Mouse (Mus musculus): ENCODE measurements around the gene D6Ertd527e.
A peak's percentile ranks its signal among the peaks of the same experiment; 100 is the strongest.
"Not testable (repeated sequence)": the region's sequence is repeated elsewhere in the genome, so short reads cannot be mapped to it uniquely, and the experiment has no call there.

Gene D6Ertd527e

DNA sequence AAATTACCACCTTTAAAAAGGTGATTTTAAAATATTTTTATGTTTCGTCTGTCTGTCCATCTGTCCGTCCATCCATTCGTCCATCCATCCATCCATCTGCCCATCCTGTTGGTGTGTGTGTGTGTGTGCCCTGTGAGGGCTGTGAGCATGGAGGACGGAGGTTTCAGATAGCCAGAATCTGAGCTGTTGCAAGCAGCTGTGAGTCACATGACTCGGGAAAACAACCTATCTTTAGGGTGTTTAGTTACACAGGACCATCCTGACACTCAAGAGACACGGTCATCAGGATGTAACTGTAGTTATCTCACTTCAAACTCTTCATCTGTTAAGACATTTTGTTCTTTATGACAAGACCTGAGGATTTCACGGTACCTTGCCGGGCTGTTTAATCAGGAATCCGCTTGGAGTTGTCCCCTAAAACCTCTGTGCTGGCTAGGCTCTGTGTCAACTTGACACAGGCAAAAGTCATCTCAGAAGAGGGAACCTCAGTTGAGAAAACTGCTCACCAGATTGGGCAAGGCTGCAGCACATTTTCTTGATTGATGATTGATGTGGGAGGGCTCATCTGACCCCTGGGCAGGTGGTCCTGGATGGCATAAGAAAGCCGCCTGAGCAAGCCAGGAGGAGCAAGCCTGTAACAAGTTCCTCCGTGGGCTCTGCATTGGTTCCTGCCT, at the start of gene D6Ertd527e:
TSS of gene D6Ertd527e (plus strand) at position 624 of the 674 bp plus-strand sequence.
- no peak for DNase-seq (ENCODE audit: low read depth)

- DNase-seq (ENCODE audit: low read depth), result no peak
Observed at GRCm38 (mm10) chr6:87059754-87060153, 44.8 kb upstream of the D6Ertd527e start.

DNA sequence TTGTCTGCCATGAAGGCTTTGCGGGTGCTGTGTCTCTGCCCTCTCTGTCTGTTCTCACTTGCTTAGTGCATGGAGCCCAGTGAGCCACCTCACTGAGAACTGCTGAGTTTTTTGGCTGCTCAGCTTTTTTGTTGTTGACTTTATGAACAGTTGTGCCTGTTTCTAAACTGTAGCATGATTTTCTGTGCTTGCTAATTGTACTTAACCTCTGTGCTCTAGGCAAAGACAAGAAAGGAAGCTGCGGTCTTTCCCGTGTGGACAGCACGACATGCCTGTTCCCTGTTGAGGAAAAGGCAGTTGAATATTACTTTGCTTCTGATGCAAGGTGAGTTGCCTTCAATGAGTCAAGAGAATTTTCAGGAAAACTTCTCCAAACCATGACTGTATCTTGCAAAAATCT, 41.0 kb upstream of the D6Ertd527e start:
- DNase-seq (ENCODE audit: low read depth), result no peak

GRCm38 (mm10) chr6:87068209-87068608, 36.3 kb upstream of the D6Ertd527e start:
- DNase-seq (ENCODE audit: low read depth), result no peak

GRCm38 (mm10) chr6:87069195-87069900, 35.2 kb upstream of the D6Ertd527e start:
- peak; percentile 54 for DNase-seq (ENCODE audit: low read depth)

DNA sequence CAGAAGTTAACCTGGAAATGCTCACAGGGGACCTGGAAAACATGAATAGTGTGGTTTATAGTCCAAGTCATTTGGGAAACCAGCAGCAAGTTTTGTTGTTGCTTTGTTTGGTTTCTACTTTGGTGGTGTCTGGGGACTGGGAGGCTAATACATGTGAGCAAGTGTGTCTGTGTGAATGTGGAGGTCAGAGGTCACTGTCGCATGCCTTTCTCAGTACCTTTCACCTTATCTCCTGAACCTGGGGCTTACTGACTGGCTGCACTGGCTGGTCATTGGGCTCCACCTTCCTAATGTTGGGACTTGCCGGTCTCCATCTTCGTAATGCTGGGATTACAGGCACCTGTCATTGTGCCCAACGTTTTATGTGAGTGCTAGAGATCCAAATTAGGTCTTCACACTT, 33.9 kb upstream of the D6Ertd527e start:
- DNase-seq (ENCODE audit: low read depth), result no peak

DNA sequence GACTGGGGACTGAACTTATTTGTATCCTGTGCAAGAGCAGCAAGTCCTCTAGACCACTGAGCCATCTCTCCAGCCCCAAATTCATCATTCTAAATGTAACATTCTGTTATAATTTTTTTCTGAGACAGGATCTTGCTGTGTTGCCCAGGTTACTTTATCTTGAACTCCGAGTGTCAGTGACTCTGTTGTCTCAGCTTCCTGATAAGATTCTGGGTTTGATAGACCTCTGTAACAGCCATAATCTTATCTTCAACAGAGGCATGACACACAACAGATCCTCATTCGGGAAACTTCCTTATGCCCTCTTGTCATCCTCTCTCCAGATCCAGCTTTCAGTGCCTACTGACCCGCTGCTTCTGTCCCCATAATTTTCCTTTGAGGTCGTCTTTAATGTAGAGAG, 31.8 kb upstream of the D6Ertd527e start:
- DNase-seq (ENCODE audit: low read depth), result peak; percentile 84

DNA sequence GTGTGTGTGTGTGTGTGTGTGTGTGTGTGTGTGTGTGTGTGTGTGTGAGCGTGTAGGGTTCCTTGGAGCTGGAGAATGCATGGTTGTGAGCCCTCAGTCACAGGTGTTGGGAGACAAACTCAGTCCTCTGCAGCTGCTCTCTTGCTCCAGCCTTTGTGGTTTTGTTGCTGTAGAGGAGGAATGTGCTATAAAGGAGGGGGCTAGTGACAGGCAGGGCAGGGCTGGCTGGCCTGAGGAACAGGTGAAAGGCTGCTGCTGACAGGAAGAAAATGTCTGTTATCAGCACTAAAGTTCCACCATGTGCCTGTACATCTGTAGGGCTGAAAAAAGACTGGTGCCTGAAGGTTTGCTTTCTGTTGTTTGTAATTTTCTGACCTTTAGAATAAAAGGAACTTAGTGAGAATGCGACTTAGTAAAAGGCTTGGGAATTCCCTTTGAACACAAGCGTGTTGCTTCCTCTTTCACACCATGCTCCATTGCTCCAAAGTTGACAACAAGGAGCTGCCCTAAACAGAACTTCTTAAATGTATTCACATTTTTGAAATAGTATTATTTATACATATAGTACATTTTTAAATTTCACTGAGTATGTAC, 29.4 kb upstream of the D6Ertd527e start:
- peak; percentile 66 for DNase-seq (ENCODE audit: low read depth)

- DNase-seq (ENCODE audit: low read depth), result no peak
Observed at GRCm38 (mm10) chr6:87079457-87079856, 25.1 kb upstream of the D6Ertd527e start.

- peak; percentile 90 for DNase-seq (ENCODE audit: low read depth)
Observed at GRCm38 (mm10) chr6:87085026-87085425, 19.5 kb upstream of the D6Ertd527e start.

DNA sequence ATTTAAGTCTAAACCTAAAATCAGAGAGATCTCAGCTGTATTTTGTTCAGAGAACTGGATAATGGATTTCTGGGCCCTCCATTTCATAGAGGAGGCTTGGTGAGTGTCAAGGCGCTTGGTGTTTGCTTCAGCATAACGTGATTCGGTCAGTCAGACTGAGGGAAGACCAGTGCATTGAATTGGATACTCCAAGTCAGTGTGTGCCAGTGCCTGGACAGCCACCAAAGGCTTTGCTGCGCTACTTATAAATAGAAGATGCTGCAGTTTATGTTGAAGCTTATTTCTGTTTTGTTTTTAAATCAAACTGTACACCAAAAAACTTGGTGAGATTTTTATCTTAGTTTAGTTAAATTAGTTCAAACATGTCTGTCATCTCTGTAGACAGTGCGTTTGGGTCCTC, 16.2 kb upstream of the D6Ertd527e start:
- DNase-seq (ENCODE audit: low read depth), result no peak

- DNase-seq (ENCODE audit: low read depth), result no peak
Observed at GRCm38 (mm10) chr6:87090877-87091276, 13.7 kb upstream of the D6Ertd527e start.

GRCm38 (mm10) chr6:87092476-87092875, 12.1 kb upstream of the D6Ertd527e start:
- DNase-seq (ENCODE audit: low read depth), result no peak

GRCm38 (mm10) chr6:87093631-87094030, 10.9 kb upstream of the D6Ertd527e start:
- DNase-seq (ENCODE audit: low read depth), result not testable (repeated sequence)

GRCm38 (mm10) chr6:87099261-87099660, 5.3 kb upstream of the D6Ertd527e start:
- no peak for DNase-seq (ENCODE audit: low read depth)

- DNase-seq (ENCODE audit: low read depth), result no peak
Observed at GRCm38 (mm10) chr6:87099671-87100296, 4.8 kb upstream of the D6Ertd527e start.

- DNase-seq (ENCODE audit: low read depth), result no peak
Observed at GRCm38 (mm10) chr6:87100297-87101020, 4.1 kb upstream of the D6Ertd527e start.

GRCm38 (mm10) chr6:87101281-87101954, 3.1 kb upstream of the D6Ertd527e start:
- DNase-seq (ENCODE audit: low read depth), result peak; percentile 84

DNA sequence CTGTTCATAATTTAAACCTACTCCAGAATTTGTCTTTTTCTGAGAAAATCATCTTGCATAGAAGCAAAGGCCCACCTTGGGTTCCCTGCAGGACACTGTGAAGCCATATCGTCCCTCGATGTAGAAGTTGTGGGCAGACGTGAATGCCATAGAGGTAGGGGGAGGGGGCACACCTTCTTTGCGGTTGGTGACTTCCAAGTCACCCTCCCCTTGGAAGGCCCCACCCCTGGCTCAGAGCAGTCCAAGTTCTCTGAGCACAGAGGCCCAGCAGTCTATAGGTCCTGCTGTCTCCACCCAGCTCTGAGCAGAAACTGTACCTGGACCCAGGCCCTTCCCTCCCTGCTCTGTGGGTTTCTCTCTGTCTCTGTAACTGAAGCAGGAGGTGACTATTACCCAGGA, 2.6 kb upstream of the D6Ertd527e start:
- no peak for DNase-seq (ENCODE audit: low read depth)

- DNase-seq (ENCODE audit: low read depth), result no peak
Observed at GRCm38 (mm10) chr6:87102421-87102911, 2.1 kb upstream of the D6Ertd527e start.

GRCm38 (mm10) chr6:87103314-87103713, 1.2 kb upstream of the D6Ertd527e start:
- no peak for DNase-seq (ENCODE audit: low read depth)
